Mouse (Mus musculus): Measurements from ENCODE around the gene Kcnj15. TPM values are rescaled to one million over a fixed set of nuclear protein-coding genes. Genes with fewer than 3 reads are reported as not detected.

Kcnj15 gene
- polyA plus RNA-seq, 1 experiment from 2014 or later, result 3.8 TPM

DNA sequence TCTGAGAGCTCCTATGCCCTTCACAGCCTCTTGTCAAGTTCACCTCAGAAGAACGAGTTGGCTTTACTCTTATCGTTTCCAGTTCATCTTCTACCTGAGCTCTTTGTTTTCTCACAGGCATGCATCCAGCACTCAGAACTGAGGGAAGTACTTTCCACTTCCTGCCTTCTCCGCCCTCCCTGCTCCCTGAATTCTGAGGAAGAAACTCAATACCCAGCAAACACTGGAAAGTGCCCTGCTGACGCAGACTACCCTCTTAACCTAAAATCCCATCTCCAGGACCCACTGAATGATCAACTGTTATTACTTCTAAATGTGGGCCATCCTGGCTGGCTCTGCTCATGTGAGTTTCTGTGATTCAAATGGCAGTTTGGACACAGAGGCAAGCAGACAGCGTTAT lies 8.7 kb upstream of the Kcnj15 start:
- ATAC-seq (replicated peaks; ENCODE audit: insufficient number of reproducible peaks, insufficient read depth, low FRiP score, low read depth), result no peak
- Histone ChIP-seq H3K36me3 (no peaks in the 10 kb centered on the region), H3K9me3 (replicated peaks) (no peaks in the 10 kb centered on the region), H3K4me2 (no peak overlapping the region), H3K27me3 (no peaks in the 10 kb centered on the region), H3K27ac (no peak overlapping the region), H3K9ac (no peak overlapping the region), H3K4me3 (no peak overlapping the region), H3K4me1 (replicated peaks) (peaks cover 12% of the 10 kb centered on the region)
- WGBS, result 58% methylated on average over 5 of the region's 5 CpGs

DNA sequence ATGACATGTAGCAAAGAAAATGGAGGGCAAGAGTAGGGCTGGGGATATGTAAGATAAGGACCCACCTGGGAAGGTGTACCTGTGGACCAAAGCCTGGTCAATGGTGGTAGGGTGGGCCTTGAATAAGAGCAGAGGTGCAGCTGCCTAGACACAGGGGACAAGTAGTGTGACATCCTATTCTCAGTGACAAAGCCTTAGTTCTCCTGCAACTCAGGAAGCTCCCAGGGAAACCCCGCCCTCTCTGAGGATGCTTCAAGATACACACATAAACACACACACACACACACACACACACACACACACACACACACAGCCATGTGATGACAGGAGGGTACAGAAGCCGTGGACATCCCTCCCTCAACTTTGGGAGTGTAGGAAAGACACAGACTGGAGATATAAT lies 710 bp upstream of the Kcnj15 start:
- no peak for ATAC-seq (replicated peaks; ENCODE audit: insufficient number of reproducible peaks, insufficient read depth, low FRiP score, low read depth)
- Histone ChIP-seq H3K27me3 (peaks cover 5% of the 10 kb centered on the region), H3K9ac (no peak overlapping the region), H3K36me3 (no peaks in the 10 kb centered on the region), H3K4me3 (no peak overlapping the region), H3K4me1 (replicated peaks) (no peaks in the 10 kb centered on the region), H3K4me2 (no peak overlapping the region), H3K27ac (no peak overlapping the region), H3K9me3 (replicated peaks) (no peaks in the 10 kb centered on the region)
- 62% methylated on average over 2 of the region's 2 CpGs for WGBS

DNA sequence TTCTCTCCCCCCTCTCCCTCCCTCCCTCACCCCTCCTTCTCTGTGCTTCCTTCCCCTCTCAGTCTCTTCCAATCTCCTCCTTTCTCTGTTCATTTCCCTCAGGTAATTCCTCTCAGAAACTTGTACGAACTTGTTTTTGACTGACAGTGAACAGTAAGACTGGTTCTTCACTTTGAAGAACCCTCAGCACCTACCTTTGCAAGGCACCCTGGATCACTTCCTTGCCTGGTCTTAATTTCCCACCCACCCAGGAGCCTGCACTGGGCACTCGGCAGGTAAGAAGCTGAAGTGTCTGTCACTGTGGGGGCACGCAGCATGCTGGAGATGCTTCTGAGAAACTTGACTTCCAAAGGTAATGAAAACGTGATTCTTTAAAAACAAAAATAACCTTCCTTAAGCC lies 742 bp downstream of the Kcnj15 start:
- Histone ChIP-seq H3K27ac (no peak overlapping the region), H3K36me3 (no peaks in the 10 kb centered on the region), H3K4me1 (replicated peaks) (no peaks in the 10 kb centered on the region), H3K27me3 (peaks cover 5% of the 10 kb centered on the region), H3K4me2 (no peak overlapping the region), H3K4me3 (no peak overlapping the region), H3K9ac (no peak overlapping the region), H3K9me3 (replicated peaks) (no peaks in the 10 kb centered on the region)
- 25% methylated on average over 4 of the region's 4 CpGs for WGBS
- ATAC-seq (replicated peaks; ENCODE audit: insufficient number of reproducible peaks, insufficient read depth, low FRiP score, low read depth), result no peak

DNA sequence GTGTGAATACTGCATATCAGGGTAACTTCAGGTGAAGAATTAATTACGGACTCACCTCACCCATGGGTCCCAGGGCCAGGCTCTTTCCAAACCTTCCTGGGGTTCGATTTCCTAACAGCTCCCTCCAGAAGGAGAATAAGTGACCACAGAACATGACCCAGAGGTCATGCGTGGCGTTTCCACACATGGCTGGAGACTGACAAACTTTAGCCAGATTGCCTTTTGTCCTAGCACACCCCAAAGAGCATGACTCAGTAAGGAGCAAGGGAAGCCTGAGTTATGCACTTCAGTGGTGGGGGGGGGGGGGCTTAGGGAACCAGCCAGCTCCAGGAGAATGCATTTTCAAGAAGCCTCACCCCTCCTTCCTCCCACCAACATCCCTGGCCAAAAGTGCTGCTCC lies 2.1 kb downstream of the Kcnj15 start:
- Histone ChIP-seq H3K36me3 (no peaks in the 10 kb centered on the region), H3K9ac (no peak overlapping the region), H3K27me3 (peaks cover 5% of the 10 kb centered on the region), H3K9me3 (replicated peaks) (no peaks in the 10 kb centered on the region), H3K4me2 (no peak overlapping the region), H3K4me3 (no peak overlapping the region), H3K27ac (no peak overlapping the region), H3K4me1 (replicated peaks) (0 out of 2 replicates have a peak, but pooled peaks cover 3% of the 10 kb centered on the region)
- ATAC-seq (replicated peaks; ENCODE audit: insufficient number of reproducible peaks, insufficient read depth, low FRiP score, low read depth), result no peak
- WGBS, result 66% methylated on average over 4 of the region's 4 CpGs

DNA sequence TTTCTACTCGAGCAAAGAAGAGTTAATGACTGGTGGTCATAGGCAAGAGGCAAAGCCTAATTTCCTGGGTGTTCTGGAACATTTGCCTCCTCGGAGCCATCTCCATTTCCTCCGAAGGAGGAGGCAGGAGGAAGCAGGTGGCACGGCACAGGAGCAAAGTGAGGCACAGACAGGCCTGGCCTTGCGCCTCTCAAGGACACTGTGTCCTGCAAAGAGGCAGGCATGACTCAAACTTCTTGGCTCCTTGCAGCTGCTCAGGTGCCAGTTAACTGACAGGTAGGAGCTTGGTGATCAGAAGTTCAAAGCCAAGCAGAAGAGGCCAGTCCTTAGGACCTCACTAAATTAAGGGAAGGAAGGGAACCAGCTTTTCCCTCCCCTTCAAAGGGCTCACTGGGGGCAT lies 3.3 kb downstream of the Kcnj15 start:
- 63% methylated on average over 5 of the region's 5 CpGs for WGBS
- no peak for ATAC-seq (replicated peaks; ENCODE audit: insufficient number of reproducible peaks, insufficient read depth, low FRiP score, low read depth)
- H3K4me2 ChIP-seq, result no peak overlapping the region
- H3K27ac ChIP-seq, result no peak overlapping the region
- peaks cover 5% of the 10 kb centered on the region for H3K27me3 ChIP-seq
- no peak overlapping the region for H3K4me3 ChIP-seq
- H3K36me3 ChIP-seq, result no peaks in the 10 kb centered on the region
- H3K9ac ChIP-seq, result no peak overlapping the region
- 0 out of 2 replicates have a peak, but pooled peaks cover 3% of the 10 kb centered on the region for H3K4me1 ChIP-seq (replicated peaks)
- no peaks in the 10 kb centered on the region for H3K9me3 ChIP-seq (replicated peaks)

DNA sequence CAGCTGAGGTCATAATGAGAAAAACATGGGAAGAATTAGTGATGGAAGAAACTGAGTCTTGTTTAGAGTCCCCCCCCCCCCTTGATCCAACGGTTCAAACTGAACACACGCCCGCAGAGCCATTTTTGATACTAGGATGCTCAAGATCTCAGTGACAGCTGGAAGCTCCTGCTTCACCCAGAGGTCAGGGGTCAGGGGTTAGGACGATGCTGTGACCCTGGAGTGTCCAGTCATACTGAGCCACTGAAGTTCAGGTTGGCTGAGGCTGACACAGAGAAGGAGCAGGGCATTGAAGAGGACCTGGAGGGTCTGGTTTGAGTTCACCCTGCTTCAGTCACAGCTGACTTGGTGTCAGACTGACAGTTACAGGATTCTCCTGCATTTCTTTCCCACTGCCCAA lies 4.4 kb downstream of the Kcnj15 start:
- Histone ChIP-seq H3K4me3 (no peak overlapping the region), H3K9ac (no peak overlapping the region), H3K4me2 (no peak overlapping the region), H3K27me3 (peaks cover 5% of the 10 kb centered on the region), H3K4me1 (replicated peaks) (0 out of 2 replicates have a peak, but pooled peaks cover 3% of the 10 kb centered on the region), H3K27ac (no peak overlapping the region), H3K36me3 (no peaks in the 10 kb centered on the region), H3K9me3 (replicated peaks) (no peaks in the 10 kb centered on the region)
- no peak for ATAC-seq (replicated peaks; ENCODE audit: insufficient number of reproducible peaks, insufficient read depth, low FRiP score, low read depth)
- WGBS, result 73% methylated on average over 4 of the region's 4 CpGs

DNA sequence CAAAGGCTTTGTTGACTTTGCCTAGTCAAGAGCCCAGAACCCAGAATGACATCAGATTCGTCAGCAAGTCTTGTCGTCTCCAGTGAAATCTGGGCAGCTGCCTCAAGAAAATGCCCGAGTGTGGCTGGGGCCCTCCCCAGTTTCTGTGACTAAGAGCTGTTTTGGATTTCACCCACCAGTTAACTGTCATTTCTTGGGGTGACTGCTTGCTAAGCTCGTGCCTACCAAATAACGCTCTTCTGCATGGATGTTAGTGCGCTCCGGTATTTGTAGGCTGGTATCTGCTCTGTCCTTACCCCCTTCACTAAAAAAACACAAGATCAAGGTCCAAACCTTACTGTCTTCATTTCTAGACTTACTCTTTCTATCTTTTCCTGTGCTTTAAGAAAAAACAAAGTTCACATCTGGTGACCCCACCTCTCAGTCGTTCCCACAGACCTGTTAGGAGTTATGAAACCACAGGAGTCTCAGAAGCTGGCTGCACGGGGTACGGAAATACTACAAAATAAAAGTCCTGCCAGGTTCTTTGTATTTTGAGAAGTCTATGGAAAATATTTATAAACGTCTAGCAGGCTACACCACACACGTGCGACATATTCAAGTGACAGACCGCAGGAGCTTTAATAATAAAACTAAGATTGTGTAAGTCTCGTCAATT lies 5.5 kb downstream of the Kcnj15 start:
- ATAC-seq (replicated peaks; ENCODE audit: insufficient number of reproducible peaks, insufficient read depth, low FRiP score, low read depth), result no peak
- Histone ChIP-seq H3K9ac (no peak overlapping the region), H3K27ac (peak overlapping the region; percentile 45), H3K4me3 (no peak overlapping the region), H3K4me2 (no peak overlapping the region), H3K9me3 (replicated peaks) (no peaks in the 10 kb centered on the region), H3K36me3 (no peaks in the 10 kb centered on the region), H3K4me1 (replicated peaks) (0 out of 2 replicates have a peak, but pooled peaks cover 3% of the 10 kb centered on the region), H3K27me3 (peaks cover 3% of the 10 kb centered on the region; the same call in 1 of the 2 replicates)
- 70% methylated on average over 15 of the region's 15 CpGs for WGBS

DNA sequence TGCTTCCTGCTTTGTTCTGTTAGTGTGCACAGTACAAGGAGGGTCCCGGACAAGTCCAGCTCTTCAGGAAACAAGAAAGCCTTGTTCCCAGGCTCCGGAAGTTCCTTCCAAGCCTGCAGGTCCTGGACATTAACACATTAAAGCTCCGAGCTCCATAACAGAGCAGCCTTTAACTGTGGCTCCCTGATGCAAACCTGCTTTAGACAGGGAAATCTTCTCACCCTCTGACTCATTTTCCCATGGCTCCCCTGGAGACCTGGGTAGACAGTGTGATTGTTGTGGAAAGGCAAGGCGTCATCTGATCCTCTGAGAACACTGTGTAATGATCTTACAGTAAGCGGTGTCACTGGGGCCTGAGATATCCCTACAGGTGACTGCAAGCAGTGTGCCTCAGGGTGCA lies 7.0 kb downstream of the Kcnj15 start:
- Histone ChIP-seq H3K9me3 (replicated peaks) (no peaks in the 10 kb centered on the region), H3K9ac (no peak overlapping the region), H3K36me3 (no peaks in the 10 kb centered on the region), H3K27me3 (no peaks in the 10 kb centered on the region), H3K4me2 (no peak overlapping the region), H3K4me3 (no peak overlapping the region), H3K27ac (no peak overlapping the region), H3K4me1 (replicated peaks) (0 out of 2 replicates have a peak, but pooled peaks cover 3% of the 10 kb centered on the region)
- 0 out of 2 replicates have a peak, but pooled peaks have one; percentile 36 for ATAC-seq (replicated peaks; ENCODE audit: insufficient number of reproducible peaks, insufficient read depth, low FRiP score, low read depth)
- 49% methylated on average over 5 of the region's 5 CpGs for WGBS

DNA sequence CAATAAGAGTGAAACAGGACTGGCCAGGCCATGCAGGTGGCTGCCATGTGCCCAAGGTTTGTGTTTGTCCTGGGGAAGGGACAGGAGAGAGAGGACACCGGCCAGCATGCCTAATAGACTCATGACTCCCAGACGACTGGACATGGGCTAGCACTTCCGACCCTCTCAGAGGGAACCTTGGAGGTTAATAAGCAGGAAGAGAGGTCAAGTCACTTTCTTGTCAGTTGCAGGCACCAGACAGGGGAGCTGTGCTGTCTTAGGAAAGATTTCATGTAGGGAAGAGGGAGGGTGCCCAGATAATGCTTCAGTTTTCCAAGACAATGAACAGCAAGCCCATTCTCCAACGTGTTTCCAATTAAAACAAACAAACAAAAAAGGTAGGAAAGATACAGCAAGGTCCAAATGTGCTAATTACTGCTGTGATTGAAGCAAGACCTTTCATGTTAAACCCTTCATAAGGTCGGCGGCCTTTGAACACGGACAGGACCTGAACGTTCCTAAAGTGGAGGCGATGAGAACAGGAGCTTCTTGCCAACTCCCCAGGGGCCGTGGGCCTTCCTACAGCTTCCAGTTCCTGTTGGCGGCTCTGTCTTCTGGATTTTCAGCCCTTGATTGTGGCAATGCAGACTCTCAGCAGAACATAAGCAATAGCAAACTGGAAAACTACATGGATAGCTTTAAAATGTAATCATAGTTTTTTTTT lies 10.3 kb downstream of the Kcnj15 start:
- Histone ChIP-seq H3K4me2 (no peak overlapping the region), H3K27me3 (no peaks in the 10 kb centered on the region), H3K9ac (no peak overlapping the region), H3K27ac (no peak overlapping the region), H3K4me1 (replicated peaks) (0 out of 2 replicates have a peak, but pooled peaks cover 3% of the 10 kb centered on the region), H3K4me3 (no peak overlapping the region), H3K9me3 (replicated peaks) (no peaks in the 10 kb centered on the region), H3K36me3 (no peaks in the 10 kb centered on the region)
- 52% methylated on average over 11 of the region's 11 CpGs for WGBS
- ATAC-seq (replicated peaks; ENCODE audit: insufficient number of reproducible peaks, insufficient read depth, low FRiP score, low read depth), result no peak

DNA sequence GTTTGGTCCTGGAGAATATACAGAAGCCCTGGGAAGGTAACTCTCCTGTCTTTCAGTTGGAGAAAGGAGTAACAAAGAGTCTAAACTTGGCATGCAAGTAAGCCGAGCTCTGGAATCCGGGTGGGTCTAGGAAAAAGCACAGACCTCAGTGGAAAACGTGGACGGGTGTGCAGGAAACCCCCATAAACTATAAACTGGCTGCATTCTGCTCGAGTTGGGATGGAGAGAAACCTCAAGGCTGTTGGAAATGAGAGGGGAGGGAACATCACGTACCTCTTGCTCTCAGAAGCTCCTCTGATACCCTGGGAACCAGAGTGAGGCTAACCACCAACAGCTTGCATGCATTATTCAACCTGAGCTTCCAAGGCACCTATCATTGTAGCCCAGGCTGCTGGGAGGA lies 12.3 kb downstream of the Kcnj15 start:
- Histone ChIP-seq H3K9ac (no peak overlapping the region), H3K27me3 (no peaks in the 10 kb centered on the region), H3K4me3 (no peak overlapping the region), H3K36me3 (no peaks in the 10 kb centered on the region), H3K27ac (no peak overlapping the region), H3K4me2 (no peak overlapping the region), H3K9me3 (replicated peaks) (no peaks in the 10 kb centered on the region), H3K4me1 (replicated peaks) (no peaks in the 10 kb centered on the region)
- WGBS, result 56% methylated on average over 6 of the region's 6 CpGs
- no peak for ATAC-seq (replicated peaks; ENCODE audit: insufficient number of reproducible peaks, insufficient read depth, low FRiP score, low read depth)

DNA sequence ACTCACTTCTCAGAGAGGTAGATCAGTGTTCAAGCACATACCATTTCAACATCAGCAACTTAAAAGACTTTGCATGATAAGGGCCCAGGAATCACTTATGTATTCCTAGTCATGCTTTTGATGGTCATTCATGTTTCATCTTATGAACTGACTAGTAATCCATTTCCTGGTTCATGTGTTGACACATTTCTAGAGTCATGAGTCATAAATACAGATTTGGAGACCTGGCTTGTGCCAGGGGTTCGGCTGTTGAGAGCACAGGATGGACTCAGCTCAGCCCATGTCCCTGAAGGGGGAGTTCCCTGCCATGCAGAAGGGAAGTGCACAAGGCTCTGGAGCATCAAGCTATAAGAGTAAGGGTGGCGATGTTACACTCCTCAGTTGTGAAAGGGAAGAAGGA lies 15.7 kb downstream of the Kcnj15 start:
- no peaks in the 10 kb centered on the region for H3K36me3 ChIP-seq
- H3K9me3 ChIP-seq (replicated peaks), result no peaks in the 10 kb centered on the region
- no peaks in the 10 kb centered on the region for H3K4me1 ChIP-seq (replicated peaks)
- H3K4me2 ChIP-seq, result no peak overlapping the region
- ATAC-seq (replicated peaks; ENCODE audit: insufficient number of reproducible peaks, insufficient read depth, low FRiP score, low read depth), result no peak
- no peak overlapping the region for H3K9ac ChIP-seq
- no peaks in the 10 kb centered on the region for H3K27me3 ChIP-seq
- WGBS, result 56% methylated on average over 2 of the region's 2 CpGs
- no peak overlapping the region for H3K27ac ChIP-seq
- H3K4me3 ChIP-seq, result no peak overlapping the region
